Mouse (Mus musculus) hindbrain, embryonic 15.5 days (tissue): ENCODE results near the gene Rack1. TPM values are rescaled to one million over a fixed set of nuclear protein-coding genes. Genes with fewer than 3 reads are reported as not detected.
"Not testable (repeated sequence)": the region's sequence is repeated elsewhere in the genome, so short reads cannot be mapped to it uniquely, and the experiment has no call there.

ENCODE experiments used
- ATAC-seq: fragments of 200-750 bp; cut with Nextera tagmentation; 2 replicates; pipeline ENCODE4 v1.8.0; 2017; ENCODE audit warnings: low read depth, moderate number of reproducible peaks, moderate TSS enrichment; ENCODE audit not compliant: low FRiP score
- H3K27ac ChIP-seq: fragments of 300-500 bp; sonication (generic); replicated peaks from 2 replicates; pipeline ENCODE4 v1.5.1; 2015; ENCODE audit warnings: mild to moderate bottlenecking, inconsistent platforms
- H3K27me3 ChIP-seq: fragments of 300-500 bp; sonication (generic); 2 replicates; pipeline ENCODE4 v1.6.1; 2015; ENCODE audit warnings: control low read depth, inconsistent platforms
- H3K36me3 ChIP-seq: fragments of 300-500 bp; sonication (generic); 2 replicates; pipeline ENCODE4 v1.6.1; 2015; ENCODE audit warnings: control low read depth, inconsistent platforms
- H3K4me1 ChIP-seq: fragments of 300-500 bp; sonication (generic); replicated peaks from 2 replicates; pipeline ENCODE4 v1.6.1; 2015; ENCODE audit warnings: control low read depth, inconsistent platforms
- H3K4me2 ChIP-seq: fragments of 300-500 bp; sonication (generic); 2 replicates; pipeline ENCODE4 v1.6.1; 2015; ENCODE audit warnings: moderate library complexity, mild to moderate bottlenecking, inconsistent platforms
- H3K4me3 ChIP-seq: fragments of 300-500 bp; sonication (generic); 2 replicates; pipeline ENCODE4 v1.5.1; 2015; ENCODE audit warnings: mild to moderate bottlenecking, inconsistent platforms
- H3K9ac ChIP-seq: fragments of 300-500 bp; sonication (generic); 2 replicates; pipeline ENCODE4 v1.6.1; 2015; ENCODE audit warnings: inconsistent platforms
- H3K9me3 ChIP-seq: fragments of 300-500 bp; sonication (generic); 2 replicates; pipeline ENCODE4 v1.6.1; 2016; ENCODE audit warnings: control low read depth, inconsistent platforms
- WGBS: fragments of 180-500 bp; shearing (Covaris S2); methylation state at CpG from one replicate; pipeline ENCODE4 v1.1.7; 2015; 5-methylcytosine and 5-hydroxymethylcytosine counted together
- polyA plus RNA-seq: library from polyadenylated mRNA; unstranded; fragments of >200 nt; fragmentation: Nextera tagmentation; extraction: Ambion mirVana; gene quantifications from 2 replicates; pipeline ENCODE4 v1.2.1, GENCODE M21; 2015

Gene Rack1
- polyA plus RNA-seq, 1 experiment from 2014 or later, result 361 TPM

GRCm38 (mm10) chr11:48813782-48814181, 13.7 kb downstream of the Rack1 start:
- no peak overlapping the region for H3K9ac ChIP-seq
- H3K27ac ChIP-seq, result no peak overlapping the region
- H3K4me3 ChIP-seq, result no peak overlapping the region
- no peaks in the 10 kb centered on the region for H3K9me3 ChIP-seq
- H3K27me3 ChIP-seq, result no peaks in the 10 kb centered on the region
- no peak for ATAC-seq
- peaks cover 33% of the 10 kb centered on the region for H3K4me1 ChIP-seq
- H3K36me3 ChIP-seq, result peaks cover 16% of the 10 kb centered on the region
- H3K4me2 ChIP-seq, result no peak overlapping the region

- Histone ChIP-seq H3K9ac (peak overlapping the region; percentile 79), H3K27me3 (no peaks in the 10 kb centered on the region), H3K4me3 (peak overlapping the region; percentile 70), H3K4me2 (peak overlapping the region; percentile 93), H3K9me3 (no peaks in the 10 kb centered on the region), H3K4me1 (peaks cover 34% of the 10 kb centered on the region), H3K27ac (no peak overlapping the region; the same call in 1 of the 2 replicates), H3K36me3 (peaks cover 8% of the 10 kb centered on the region)
- no peak for ATAC-seq
- WGBS, result 74% methylated on average over 16 of the region's 16 CpGs
These were observed 15.7 kb downstream of the Rack1 start for GRCm38 (mm10) chr11:48815851-48816250.

- peaks cover 8% of the 10 kb centered on the region for H3K36me3 ChIP-seq
- H3K9me3 ChIP-seq, result no peaks in the 10 kb centered on the region
- H3K4me2 ChIP-seq, result peak overlapping the region; percentile 93
- peak overlapping the region; percentile 70 for H3K4me3 ChIP-seq
- WGBS, result 3% methylated on average over 16 of the region's 23 CpGs
- H3K27ac ChIP-seq, result peak overlapping the region; percentile 98
- peak overlapping the region; percentile 79 for H3K9ac ChIP-seq
- no peaks in the 10 kb centered on the region for H3K27me3 ChIP-seq
- peak; percentile 63 for ATAC-seq
- H3K4me1 ChIP-seq, result peaks cover 34% of the 10 kb centered on the region
These were observed 16.2 kb downstream of the Rack1 start for GRCm38 (mm10) chr11:48816281-48816781.

GRCm38 (mm10) chr11:48816800-48817665, 16.9 kb downstream of the Rack1 start, which contains the start of gene Trim41:
Gene Trim41 (minus strand): TSS chr11:48817353.
- WGBS, result under 1% methylated on average over 64 of the region's 77 CpGs
- Histone ChIP-seq H3K9me3 (no peaks in the 10 kb centered on the region), H3K4me3 (peak within 1 kb of the TSS; percentile 70)

GRCm38 (mm10) chr11:48817794-48818193, 17.7 kb downstream of the Rack1 start:
- peaks cover 5% of the 10 kb centered on the region for H3K27me3 ChIP-seq
- H3K9me3 ChIP-seq, result no peaks in the 10 kb centered on the region
- H3K27ac ChIP-seq, result peak overlapping the region; percentile 98
- no peaks in the 10 kb centered on the region; the same call in 1 of the 2 replicates for H3K36me3 ChIP-seq
- H3K4me1 ChIP-seq, result peaks cover 37% of the 10 kb centered on the region
- peak overlapping the region; percentile 78 for H3K9ac ChIP-seq
- H3K4me3 ChIP-seq, result peak overlapping the region; percentile 70
- no peak for ATAC-seq
- 8% methylated on average over 9 of the region's 9 CpGs for WGBS
- peak overlapping the region; percentile 93 for H3K4me2 ChIP-seq

More at GRCm38 (mm10) chr11:48816800-48817665, 16.9 kb downstream of the Rack1 start, which contains the start of gene Trim41:
- Histone ChIP-seq H3K4me1 (peaks cover 34% of the 10 kb centered on the region), H3K36me3 (peaks cover 3% of the 10 kb centered on the region), H3K9ac (peak within 1 kb of the TSS; percentile 79), H3K27me3 (no peaks in the 10 kb centered on the region), H3K4me2 (peak within 1 kb of the TSS; percentile 93), H3K27ac (peak within 1 kb of the TSS; percentile 98)
- peak; percentile 97 for ATAC-seq

- H3K4me1 ChIP-seq, result peaks cover 36% of the 10 kb centered on the region
- WGBS, result under 1% methylated on average over 16 of the region's 16 CpGs
- H3K36me3 ChIP-seq, result no peaks in the 10 kb centered on the region; the same call in 1 of the 2 replicates
- peak overlapping the region; percentile 93 for H3K4me2 ChIP-seq
- H3K27me3 ChIP-seq, result peaks cover 6% of the 10 kb centered on the region
- H3K9me3 ChIP-seq, result no peaks in the 10 kb centered on the region
- no peak for ATAC-seq
- H3K9ac ChIP-seq, result peak overlapping the region; percentile 78; the same call in 1 of the 2 replicates
- H3K27ac ChIP-seq, result peak overlapping the region; percentile 98
- peak overlapping the region; percentile 70 for H3K4me3 ChIP-seq
These were observed 18.2 kb downstream of the Rack1 start for GRCm38 (mm10) chr11:48818346-48818745.

GRCm38 (mm10) chr11:48819614-48820307, 19.6 kb downstream of the Rack1 start:
- Histone ChIP-seq H3K4me2 (no peak overlapping the region), H3K9me3 (no peaks in the 10 kb centered on the region), H3K4me1 (peaks cover 35% of the 10 kb centered on the region), H3K9ac (no peak overlapping the region), H3K27me3 (peaks cover 15% of the 10 kb centered on the region), H3K27ac (no peak overlapping the region), H3K4me3 (no peak overlapping the region), H3K36me3 (no peaks in the 10 kb centered on the region; the same call in 1 of the 2 replicates)
- 83% methylated on average over 7 of the region's 7 CpGs for WGBS
- no peak for ATAC-seq

- ATAC-seq, result no peak
- no peak overlapping the region for H3K4me3 ChIP-seq
- no peak overlapping the region for H3K27ac ChIP-seq
- no peak overlapping the region for H3K9ac ChIP-seq
- peaks cover 19% of the 10 kb centered on the region for H3K27me3 ChIP-seq
- H3K4me1 ChIP-seq, result peaks cover 32% of the 10 kb centered on the region
- no peaks in the 10 kb centered on the region for H3K9me3 ChIP-seq
- H3K36me3 ChIP-seq, result no peaks in the 10 kb centered on the region
- no peak overlapping the region for H3K4me2 ChIP-seq
These were observed 20.2 kb downstream of the Rack1 start for GRCm38 (mm10) chr11:48820308-48820674.

GRCm38 (mm10) chr11:48821299-48821698, 21.2 kb downstream of the Rack1 start:
- H3K4me3 ChIP-seq, H3K9ac ChIP-seq, H3K27ac ChIP-seq, ATAC-seq, H3K9me3 ChIP-seq, H3K4me2 ChIP-seq, H3K36me3 ChIP-seq: not testable (repeated sequence)
- peaks cover 22% of the 10 kb centered on the region for H3K4me1 ChIP-seq
- WGBS, result 85% methylated on average over 14 of the region's 14 CpGs
- peaks cover 19% of the 10 kb centered on the region for H3K27me3 ChIP-seq

GRCm38 (mm10) chr11:48822768-48823512, 22.8 kb downstream of the Rack1 start:
- WGBS, result 34% methylated on average over 14 of the region's 14 CpGs
- Histone ChIP-seq H3K9me3 (no peaks in the 10 kb centered on the region), H3K9ac (no peak overlapping the region), H3K27ac (no peak overlapping the region), H3K36me3 (no peaks in the 10 kb centered on the region), H3K4me3 (peak overlapping the region; percentile 41), H3K27me3 (peaks cover 19% of the 10 kb centered on the region), H3K4me2 (peak overlapping the region; percentile 78), H3K4me1 (peaks cover 26% of the 10 kb centered on the region)
- no peak for ATAC-seq

- Histone ChIP-seq H3K36me3 (no peaks in the 10 kb centered on the region), H3K9me3 (no peaks in the 10 kb centered on the region), H3K4me2 (peak overlapping the region; percentile 78), H3K27me3 (peaks cover 19% of the 10 kb centered on the region), H3K4me1 (peaks cover 26% of the 10 kb centered on the region), H3K27ac (no peak overlapping the region), H3K9ac (0 out of 2 replicates have a peak overlapping the region, but pooled peaks have one; percentile 27), H3K4me3 (peak overlapping the region; percentile 41)
- 2% methylated on average over 15 of the region's 15 CpGs for WGBS
- peak; percentile 55 for ATAC-seq
These were observed 23.4 kb downstream of the Rack1 start for GRCm38 (mm10) chr11:48823536-48823972.
